Mouse (Mus musculus) bone marrow macrophage, adult 2 months (primary cell): ENCODE data around the gene Parm1. TPM values are rescaled to one million over a fixed set of nuclear protein-coding genes. Genes with fewer than 3 reads are reported as not detected.

Experiments used
- H3K27ac ChIP-seq: 2 replicates; pipeline ENCODE4 v1.5.1; 2012; ENCODE audit warnings: low read depth, low read length; ENCODE audit not compliant: insufficient read depth
- H3K4me1 ChIP-seq: 2 replicates; pipeline ENCODE4 v1.6.1; 2012; ENCODE audit warnings: low read length; ENCODE audit not compliant: control insufficient read depth, insufficient read depth
- H3K4me3 ChIP-seq: 2 replicates; pipeline ENCODE4 v1.5.1; 2012; ENCODE audit warnings: mild to moderate bottlenecking, low read length, moderate library complexity; ENCODE audit not compliant: insufficient read depth
- CTCF ChIP-seq: IDR thresholded peaks from 2 replicates; pipeline ENCODE4 v1.5.1; 2012; ENCODE audit warnings: low read depth, mild to moderate bottlenecking, low read length, moderate library complexity
- POLR2A ChIP-seq: IDR thresholded peaks from 2 replicates; pipeline ENCODE4 v1.6.1; 2012; ENCODE audit warnings: mild to moderate bottlenecking, low read depth, low read length, borderline replicate concordance
- polyA plus RNA-seq: library from polyadenylated mRNA; stranded (reverse); fragments of >200 nt; gene quantifications from 2 replicates; pipeline ENCODE4 v1.2.4, GENCODE M21; 2012; ENCODE audit not compliant: missing spikeins, insufficient read depth, insufficient read length

Parm1 gene
- polyA plus RNA-seq, 1 experiment, result not detected

DNA sequence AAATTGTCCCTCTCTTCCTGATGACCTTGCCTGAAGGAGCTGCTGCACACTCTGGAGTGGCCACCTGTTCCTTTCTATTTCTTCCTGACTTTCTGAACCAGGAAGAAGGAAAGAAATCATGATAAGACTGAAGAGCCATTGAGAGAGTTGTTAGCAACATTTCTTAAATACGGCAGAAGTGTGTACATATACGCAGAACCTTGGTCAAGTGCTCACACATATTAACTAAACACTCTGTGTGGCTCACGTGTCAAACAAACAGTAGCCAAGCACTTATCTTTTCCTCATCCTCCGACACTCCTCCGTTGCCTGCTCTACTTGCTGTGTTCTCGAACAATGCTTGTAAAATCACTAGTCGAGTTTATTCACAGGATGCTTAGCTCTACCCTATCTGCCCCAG is 90.4 kb downstream of the Parm1 start:
- Histone ChIP-seq H3K27ac (no peak overlapping the region), H3K4me3 (no peak overlapping the region), H3K4me1 (peaks cover 3% of the 10 kb centered on the region)
- TF ChIP-seq CTCF (no peak), POLR2A (no peak)

- H3K27ac ChIP-seq, result no peak overlapping the region
- no peak overlapping the region for H3K4me3 ChIP-seq
- TF ChIP-seq POLR2A, result no peak
- TF ChIP-seq CTCF, result no peak
- H3K4me1 ChIP-seq, result peaks cover 3% of the 10 kb centered on the region
These were observed 91.6 kb downstream of the Parm1 start for GRCm38 (mm10) chr5:91609041-91609440.

- no peak overlapping the region for H3K4me3 ChIP-seq
- peaks cover 3% of the 10 kb centered on the region for H3K4me1 ChIP-seq
- no peak overlapping the region for H3K27ac ChIP-seq
- TF ChIP-seq CTCF, result no peak
- TF ChIP-seq POLR2A, result no peak
These were observed 92.3 kb downstream of the Parm1 start for GRCm38 (mm10) chr5:91609511-91610300.

DNA sequence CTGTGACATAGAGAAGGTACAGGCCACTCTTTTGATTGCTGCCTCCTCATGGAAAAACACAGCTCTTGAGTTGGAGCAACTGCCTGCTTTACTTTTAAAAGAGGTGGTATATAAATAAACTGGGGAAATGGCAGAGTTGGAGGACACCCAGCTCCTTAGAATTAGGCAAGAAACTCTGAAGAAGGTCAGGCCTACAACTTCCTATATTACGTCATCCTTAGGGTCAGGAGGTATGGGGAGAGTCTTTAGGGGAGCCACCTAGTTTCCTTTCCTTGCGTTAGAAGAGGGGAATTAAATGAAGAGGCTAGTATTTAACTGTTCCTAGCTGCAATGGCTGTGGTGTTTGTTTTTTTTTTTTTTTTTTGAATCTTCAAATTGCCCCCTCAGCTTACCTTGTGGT is 93.1 kb downstream of the Parm1 start:
- Histone ChIP-seq H3K4me3 (no peak overlapping the region), H3K27ac (no peak overlapping the region), H3K4me1 (peaks cover 3% of the 10 kb centered on the region)
- TF ChIP-seq POLR2A (no peak), CTCF (no peak)

GRCm38 (mm10) chr5:91611589-91611988 is 94.2 kb downstream of the Parm1 start:
- Histone ChIP-seq H3K4me1 (peaks cover 3% of the 10 kb centered on the region), H3K4me3 (no peak overlapping the region), H3K27ac (no peak overlapping the region)
- TF ChIP-seq CTCF (no peak), POLR2A (no peak)

GRCm38 (mm10) chr5:91617331-91618233 is 100.2 kb downstream of the Parm1 start:
- Histone ChIP-seq H3K4me1 (no peaks in the 10 kb centered on the region), H3K27ac (no peak overlapping the region), H3K4me3 (no peak overlapping the region)
- TF ChIP-seq POLR2A (no peak), CTCF (no peak)

GRCm38 (mm10) chr5:91618661-91619173 is 101.3 kb downstream of the Parm1 start:
- TF ChIP-seq CTCF, result no peak
- no peak overlapping the region for H3K27ac ChIP-seq
- H3K4me3 ChIP-seq, result no peak overlapping the region
- no peaks in the 10 kb centered on the region for H3K4me1 ChIP-seq

DNA sequence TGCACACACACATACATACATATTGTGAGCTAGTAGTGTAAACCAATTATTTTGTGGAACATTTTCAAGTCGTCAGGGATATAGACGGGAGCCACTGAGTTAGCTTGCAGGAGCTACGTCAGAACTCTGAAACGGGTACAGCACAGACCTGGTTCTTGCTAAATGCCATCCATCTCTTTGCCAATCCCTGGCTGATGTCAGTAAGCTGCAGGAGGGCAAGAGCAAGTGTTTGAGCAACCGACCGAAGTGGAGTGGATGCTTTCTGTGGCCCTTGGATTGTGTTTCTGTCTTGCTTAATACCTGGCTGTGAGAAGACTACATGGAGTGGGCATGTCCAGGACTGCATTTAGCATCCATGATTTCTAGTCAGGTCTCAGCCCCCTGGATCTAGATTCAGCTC is 103.8 kb downstream of the Parm1 start:
- H3K4me3 ChIP-seq, result no peak overlapping the region
- H3K27ac ChIP-seq, result no peak overlapping the region
- H3K4me1 ChIP-seq, result no peaks in the 10 kb centered on the region
- TF ChIP-seq CTCF (no peak), POLR2A (no peak)

DNA sequence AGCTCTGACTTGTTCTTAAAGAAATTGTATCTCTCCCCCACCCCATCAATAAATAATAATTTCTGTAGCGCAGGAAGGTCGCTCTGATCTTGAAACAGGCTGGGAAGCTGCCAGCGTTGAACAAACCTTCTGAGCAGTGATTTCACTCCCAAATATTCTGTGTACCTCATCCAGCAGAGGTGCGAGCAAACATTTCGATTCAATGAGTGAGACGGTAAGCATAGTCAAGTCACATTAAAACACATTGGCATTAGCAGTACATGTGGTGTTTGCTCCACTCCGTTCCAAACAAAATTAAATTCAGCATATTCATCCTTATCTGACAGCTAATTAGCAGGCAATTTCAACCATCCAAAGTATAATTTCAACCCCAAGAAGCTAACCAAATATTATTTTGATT is 109.4 kb downstream of the Parm1 start:
- TF ChIP-seq CTCF, result no peak
- no peak for TF ChIP-seq POLR2A

GRCm38 (mm10) chr5:91629472-91629871 is 112.1 kb downstream of the Parm1 start:
- TF ChIP-seq POLR2A (no peak), CTCF (no peak)
- Histone ChIP-seq H3K4me3 (no peak overlapping the region), H3K4me1 (no peaks in the 10 kb centered on the region), H3K27ac (no peak overlapping the region)

More for the DNA sequence above, 109.4 kb downstream of the Parm1 start:
- H3K27ac ChIP-seq, result no peak overlapping the region
- no peak overlapping the region for H3K4me3 ChIP-seq
- H3K4me1 ChIP-seq, result no peaks in the 10 kb centered on the region
